In genomic region chr11:102246871-102247270, GRCm38 (mm10) we compare ENCODE assay signal across 19 mouse cellular contexts. TPM values are rescaled to one million over a fixed set of nuclear protein-coding genes. Genes with fewer than 3 reads are reported as not detected.
A peak's percentile ranks its signal among the peaks of the same experiment; 100 is the strongest.
DNase-seq lines count a peak whose midpoint lies in the region; ATAC-seq and TF ChIP-seq lines count a peak whose summit lies in the region.
"Had no signal": no experiment of that assay in that cellular context is flagged by ENCODE, and none has a peak within 500 bp of the region (broad histone marks: within the 10 kb centered on the region; RNA-seq: fewer than 3 reads in every experiment).

No protein-coding gene starts in this region.

- H3K4me2 ChIP-seq in embryonic facial prominence, embryonic 13.5 days = no peak overlapping the region
- H3K4me2 ChIP-seq in embryonic facial prominence, embryonic 15.5 days (replicated peaks) = no peak overlapping the region
- H3K4me2 ChIP-seq: forebrain, embryonic 12.5 days; heart, embryonic 13.5 days; limb, embryonic 15.5 days; neural tube, embryonic 13.5 days had no signal

- DNase-seq in embryonic facial prominence, embryonic 10.5 days (ENCODE audit: low spot score) = no peak
- no peak for DNase-seq in left cerebral cortex, adult 2 months (ENCODE audit: extremely low spot score in 1 of 2, low spot score in 2 of 2)
- no peak for DNase-seq in left cerebral cortex, adult 9 months (ENCODE audit: low spot score in 2 of 2)
- peak; percentile 55 for DNase-seq in ES-CJ7 (ENCODE audit: low read depth, low spot score)
- no peak for DNase-seq in frontal cortex, postnatal 10 days (ENCODE audit: low spot score in 2 of 2)
- DNase-seq: adrenal gland, adult 2 months; B cell, adult 2 months; cerebellum, adult 9-11 months; kidney, adult 18-20 months; spleen, adult 18-20 months; thymus, postnatal 36 days had no signal

- no peaks in the 10 kb centered on the region for H3K27me3 ChIP-seq in embryonic facial prominence, embryonic 13.5 days
- peaks cover 24% of the 10 kb centered on the region for H3K27me3 ChIP-seq in embryonic facial prominence, embryonic 10.5 days (replicated peaks; ENCODE audit: low read depth, poor library complexity, severe bottlenecking)
- H3K27me3 ChIP-seq in embryonic facial prominence, embryonic 15.5 days = no peaks in the 10 kb centered on the region
- H3K27me3 ChIP-seq: forebrain, embryonic 12.5 days; heart, embryonic 13.5 days; limb, embryonic 15.5 days; neural tube, embryonic 13.5 days had no signal

- ATAC-seq in embryonic facial prominence, embryonic 13.5 days (ENCODE audit: insufficient number of reproducible peaks, insufficient read depth, low FRiP score, low TSS enrichment, low read depth) = no peak
- no peak for ATAC-seq in embryonic facial prominence, embryonic 15.5 days (ENCODE audit: insufficient number of reproducible peaks, low FRiP score, low TSS enrichment, low read depth)
- ATAC-seq in megakaryocyte, adult 5-6 weeks (ENCODE audit: poor library complexity, severe bottlenecking) = no peak

- TF ChIP-seq CTCF in left cerebral cortex, adult 2 months (IDR thresholded peaks at IDR 0.05) = peak; percentile 19

- no peak overlapping the region for H3K4me3 ChIP-seq in embryonic facial prominence, embryonic 13.5 days
- H3K4me3 ChIP-seq in embryonic facial prominence, embryonic 10.5 days = no peak overlapping the region
- H3K4me3 ChIP-seq in left cerebral cortex, adult 2 months = no peak overlapping the region
- H3K4me3 ChIP-seq in embryonic facial prominence, embryonic 15.5 days (replicated peaks) = no peak overlapping the region
- H3K4me3 ChIP-seq: forebrain, embryonic 12.5 days; heart, embryonic 13.5 days; limb, embryonic 15.5 days; neural tube, embryonic 13.5 days had no signal

- H3K27ac ChIP-seq in embryonic facial prominence, embryonic 13.5 days = peak overlapping the region; percentile 94
- H3K27ac ChIP-seq in embryonic facial prominence, embryonic 10.5 days (replicated peaks) = no peak overlapping the region
- H3K27ac ChIP-seq in left cerebral cortex, adult 2 months = no peak overlapping the region
- peak overlapping the region; percentile 90 for H3K27ac ChIP-seq in embryonic facial prominence, embryonic 15.5 days (replicated peaks)
- H3K27ac ChIP-seq: forebrain, embryonic 12.5 days; heart, embryonic 13.5 days; neural tube, embryonic 13.5 days had no signal

- H3K4me1 ChIP-seq in embryonic facial prominence, embryonic 13.5 days = peaks cover 34% of the 10 kb centered on the region
- peaks cover 26% of the 10 kb centered on the region for H3K4me1 ChIP-seq in embryonic facial prominence, embryonic 10.5 days
- peaks cover 34% of the 10 kb centered on the region for H3K4me1 ChIP-seq in embryonic facial prominence, embryonic 15.5 days

- H3K9ac ChIP-seq in embryonic facial prominence, embryonic 13.5 days = no peak overlapping the region
- no peak overlapping the region for H3K9ac ChIP-seq in embryonic facial prominence, embryonic 15.5 days
- H3K9ac ChIP-seq: forebrain, embryonic 12.5 days; heart, embryonic 13.5 days; limb, embryonic 15.5 days; neural tube, embryonic 13.5 days had no signal

- 88% methylated on average over 4 of the region's 4 CpGs for WGBS in embryonic facial prominence, embryonic 13.5 days
- 86% methylated on average over 4 of the region's 4 CpGs for WGBS in embryonic facial prominence, embryonic 10.5 days
- WGBS in embryonic facial prominence, embryonic 15.5 days = 84% methylated on average over 4 of the region's 4 CpGs

- intact Hi-C loops in left cerebral cortex, adult 2 months (cut with DNase I) = no loop called here

- H3K36me3 ChIP-seq in embryonic facial prominence, embryonic 13.5 days = no peaks in the 10 kb centered on the region
- H3K36me3 ChIP-seq in embryonic facial prominence, embryonic 10.5 days (replicated peaks) = peaks cover 14% of the 10 kb centered on the region
- H3K36me3 ChIP-seq in embryonic facial prominence, embryonic 15.5 days = no peaks in the 10 kb centered on the region
- H3K36me3 ChIP-seq: neural tube, embryonic 13.5 days had no signal

- no peaks in the 10 kb centered on the region for H3K9me3 ChIP-seq in embryonic facial prominence, embryonic 13.5 days
- H3K9me3 ChIP-seq in embryonic facial prominence, embryonic 10.5 days = no peaks in the 10 kb centered on the region
- H3K9me3 ChIP-seq in embryonic facial prominence, embryonic 15.5 days (replicated peaks) = no peaks in the 10 kb centered on the region
- H3K9me3 ChIP-seq: forebrain, embryonic 12.5 days; heart, embryonic 13.5 days; limb, embryonic 15.5 days; neural tube, embryonic 13.5 days had no signal

RNA-seq across cellular contexts. Expression of gene BC030867, which starts 1.8 kb away (rescaled TPM):
- 18.3 and 19.7 TPM in 2 replicates for polyA plus RNA-seq in embryonic facial prominence, embryonic 13.5 days (2015; fragmentation: Nextera tagmentation; extraction: Ambion mirVana)
- 30.1 and 32.4 TPM in 2 replicates for polyA plus RNA-seq in embryonic facial prominence, embryonic 10.5 days (2016; fragmentation: Nextera tagmentation; extraction: Ambion mirVana)
- 1 to 10 TPM; 1.0 to 2.0 TPM for total RNA-seq in left cerebral cortex, adult 2 months (2021)
- polyA plus RNA-seq in embryonic facial prominence, embryonic 15.5 days (2015; fragmentation: Nextera tagmentation; extraction: Ambion mirVana) = 13.6 and 16.0 TPM in 2 replicates
- total RNA-seq in megakaryocyte, adult 5-6 weeks (2015) = 8.7 and 12.8 TPM in 2 replicates
- 4.6 and 5.0 TPM in 2 replicates for total RNA-seq in megakaryocyte, adult 5-6 weeks (2017)
- total RNA-seq: gastrocnemius, adult 8-10 months had no signal

RNA-seq across cellular contexts. Expression of gene Hdac5, which starts 16.9 kb away (rescaled TPM):
- 80.5 and 84.4 TPM in 2 replicates for polyA plus RNA-seq in embryonic facial prominence, embryonic 13.5 days (2015; fragmentation: Nextera tagmentation; extraction: Ambion mirVana)
- polyA plus RNA-seq in embryonic facial prominence, embryonic 10.5 days (2016; fragmentation: Nextera tagmentation; extraction: Ambion mirVana) = 49.6 and 52.9 TPM in 2 replicates
- total RNA-seq in left cerebral cortex, adult 2 months (2021) = 100 to 1,000 TPM; 286 to 315 TPM
- 105 and 106 TPM in 2 replicates for polyA plus RNA-seq in embryonic facial prominence, embryonic 15.5 days (2015; fragmentation: Nextera tagmentation; extraction: Ambion mirVana)
- 35.0 and 47.6 TPM in 2 replicates for total RNA-seq in megakaryocyte, adult 5-6 weeks (2015)
- total RNA-seq in megakaryocyte, adult 5-6 weeks (2017) = 36.2 and 36.5 TPM in 2 replicates

RNA-seq across cellular contexts. Expression of gene Asb16, which starts 21.7 kb away (rescaled TPM):
- polyA plus RNA-seq in embryonic facial prominence, embryonic 13.5 days (2015; fragmentation: Nextera tagmentation; extraction: Ambion mirVana) = 0.11 and 0.18 TPM in 2 replicates
- 0.09 and 0.10 TPM in 2 replicates for polyA plus RNA-seq in embryonic facial prominence, embryonic 10.5 days (2016; fragmentation: Nextera tagmentation; extraction: Ambion mirVana)
- total RNA-seq in left cerebral cortex, adult 2 months (2021) = 1 to 10 TPM; 1.2 to 1.4 TPM
- 0.12 and 0.26 TPM in 2 replicates for polyA plus RNA-seq in embryonic facial prominence, embryonic 15.5 days (2015; fragmentation: Nextera tagmentation; extraction: Ambion mirVana)
- 0.04 TPM in 1 of 2 replicates, not detected in the other for total RNA-seq in megakaryocyte, adult 5-6 weeks (2015)
- not detected in 2 replicates for total RNA-seq in megakaryocyte, adult 5-6 weeks (2017)
- polyA plus RNA-seq: forebrain, embryonic 12.5 days; neural tube, embryonic 13.5 days had no signal

RNA-seq across cellular contexts. Expression of gene Tmub2, which starts 37.9 kb away (rescaled TPM):
- 51.8 and 54.8 TPM in 2 replicates for polyA plus RNA-seq in embryonic facial prominence, embryonic 13.5 days (2015; fragmentation: Nextera tagmentation; extraction: Ambion mirVana)
- 45.2 and 46.2 TPM in 2 replicates for polyA plus RNA-seq in embryonic facial prominence, embryonic 10.5 days (2016; fragmentation: Nextera tagmentation; extraction: Ambion mirVana)
- 10 to 100 TPM; 66.6 to 74.4 TPM for total RNA-seq in left cerebral cortex, adult 2 months (2021)
- 58.3 and 59.5 TPM in 2 replicates for polyA plus RNA-seq in embryonic facial prominence, embryonic 15.5 days (2015; fragmentation: Nextera tagmentation; extraction: Ambion mirVana)
- total RNA-seq in megakaryocyte, adult 5-6 weeks (2015) = 20.8 and 22.0 TPM in 2 replicates
- total RNA-seq in megakaryocyte, adult 5-6 weeks (2017) = 27.0 and 27.5 TPM in 2 replicates

RNA-seq across cellular contexts. Expression of gene Atxn7l3, which starts 49.6 kb away (rescaled TPM):
- 21.6 and 23.8 TPM in 2 replicates for polyA plus RNA-seq in embryonic facial prominence, embryonic 13.5 days (2015; fragmentation: Nextera tagmentation; extraction: Ambion mirVana)
- polyA plus RNA-seq in embryonic facial prominence, embryonic 10.5 days (2016; fragmentation: Nextera tagmentation; extraction: Ambion mirVana) = 15.6 and 18.2 TPM in 2 replicates
- 100 to 1,000 TPM; 236 to 242 TPM for total RNA-seq in left cerebral cortex, adult 2 months (2021)
- polyA plus RNA-seq in embryonic facial prominence, embryonic 15.5 days (2015; fragmentation: Nextera tagmentation; extraction: Ambion mirVana) = 18.4 and 20.0 TPM in 2 replicates
- 24.9 and 26.9 TPM in 2 replicates for total RNA-seq in megakaryocyte, adult 5-6 weeks (2015)
- total RNA-seq in megakaryocyte, adult 5-6 weeks (2017) = 25.5 and 25.7 TPM in 2 replicates

Comparison
In these comparisons a context has a peak if more than half of its experiments do, and no peak if none do; other contexts are left out.
1. H3K27ac ChIP-seq: peak in embryonic facial prominence, embryonic 13.5 days (single experiment) and embryonic facial prominence, embryonic 15.5 days (single experiment); none in embryonic facial prominence, embryonic 10.5 days (single experiment) and left cerebral cortex, adult 2 months (single experiment).